Mouse (Mus musculus): Measurements from ENCODE around the gene Lingo2. TPM values are rescaled to one million over a fixed set of nuclear protein-coding genes. Genes with fewer than 3 reads are reported as not detected.

Gene Lingo2
- polyA plus RNA-seq, 1 experiment from 2014 or later: 0.34 TPM

DNA sequence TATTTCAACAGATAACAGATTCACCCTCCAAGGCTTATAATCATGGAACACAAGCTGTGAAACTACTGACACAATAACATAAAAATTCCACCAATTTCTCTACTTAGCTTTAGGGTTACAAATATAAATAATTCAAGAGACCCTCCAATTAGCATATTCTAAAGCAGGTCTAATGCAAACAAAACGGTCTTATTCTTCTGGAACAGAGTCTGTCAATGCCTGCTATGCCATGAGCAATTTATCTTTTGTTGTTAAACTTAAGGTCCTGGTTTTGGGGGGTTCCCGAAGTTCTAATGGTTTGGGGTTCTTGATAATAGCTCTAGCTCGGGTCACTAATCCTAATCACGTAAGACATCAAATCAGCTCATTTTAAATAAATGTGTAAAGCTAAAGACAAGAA is 988.0 kb downstream of the Lingo2 start:
- Histone ChIP-seq H3K27me3 (ENCODE audit: control insufficient read depth, insufficient read depth, low read depth, low read length) (no peaks in the 10 kb centered on the region), H3K4me1 (replicated peaks; ENCODE audit: control insufficient read depth, insufficient read depth, low read length) (no peaks in the 10 kb centered on the region), H3K36me3 (ENCODE audit: control insufficient read depth, insufficient read depth, low read length) (no peaks in the 10 kb centered on the region), H3K4me2 (ENCODE audit: low read depth, low read length) (no peak overlapping the region), H3K9ac (ENCODE audit: low read length) (no peak overlapping the region), H3K4me3 (ENCODE audit: low read length) (no peak overlapping the region), H3K27ac (ENCODE audit: low read length) (no peak overlapping the region), H3K9me3 (ENCODE audit: control insufficient read depth, low read length) (no peaks in the 10 kb centered on the region)
- 77% methylated on average over 4 of the region's 4 CpGs for WGBS
- no peak for ATAC-seq (ENCODE audit: low read depth)

DNA sequence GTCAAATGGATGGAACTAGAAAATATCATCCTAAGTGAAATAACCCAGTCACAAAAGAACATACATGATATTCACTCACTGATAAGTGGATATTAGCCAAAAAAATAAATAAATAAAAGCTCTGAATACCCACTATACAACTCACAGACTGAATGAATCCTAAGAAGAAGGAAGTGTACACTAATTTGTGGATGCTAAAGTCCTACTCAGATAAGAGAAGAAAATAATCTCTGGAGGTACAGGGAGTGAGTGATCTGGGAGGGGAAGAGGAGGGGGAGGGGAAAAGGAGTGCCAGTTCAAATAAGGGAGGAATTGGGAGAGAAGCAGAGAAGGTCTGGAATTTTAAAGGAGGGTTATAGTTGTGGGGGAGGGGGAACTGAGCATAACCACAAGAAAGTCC is 999.7 kb downstream of the Lingo2 start:
- Histone ChIP-seq H3K9me3 (ENCODE audit: control insufficient read depth, low read length) (no peaks in the 10 kb centered on the region), H3K27ac (ENCODE audit: low read length) (no peak overlapping the region), H3K36me3 (ENCODE audit: control insufficient read depth, insufficient read depth, low read length) (no peaks in the 10 kb centered on the region), H3K4me3 (ENCODE audit: low read length) (no peak overlapping the region), H3K9ac (ENCODE audit: low read length) (no peak overlapping the region), H3K4me1 (replicated peaks; ENCODE audit: control insufficient read depth, insufficient read depth, low read length) (no peaks in the 10 kb centered on the region), H3K27me3 (ENCODE audit: control insufficient read depth, insufficient read depth, low read depth, low read length) (no peaks in the 10 kb centered on the region), H3K4me2 (ENCODE audit: low read depth, low read length) (no peak overlapping the region)
- no peak for ATAC-seq (ENCODE audit: low read depth)

DNA sequence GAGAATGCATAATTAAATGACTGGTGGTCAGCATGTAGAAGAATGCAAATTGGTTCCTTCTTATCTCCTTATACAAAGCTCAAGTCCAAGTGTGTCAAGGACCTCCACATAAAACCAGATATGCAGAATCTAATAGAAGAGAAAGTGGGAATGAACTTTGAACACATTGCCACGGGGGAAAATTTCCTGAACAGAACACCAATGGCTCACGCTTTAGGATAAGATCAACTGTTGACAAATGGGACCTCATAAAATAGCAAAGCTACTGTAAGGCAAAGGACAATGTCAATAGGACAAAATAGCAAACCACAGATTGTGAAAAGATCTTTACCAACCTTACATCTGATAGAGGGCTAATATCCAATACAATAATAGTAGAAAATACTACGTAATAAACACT is 1000.3 kb downstream of the Lingo2 start:
- no peak for ATAC-seq (ENCODE audit: low read depth)
- Histone ChIP-seq H3K27ac (ENCODE audit: low read length) (no peak overlapping the region), H3K4me1 (replicated peaks; ENCODE audit: control insufficient read depth, insufficient read depth, low read length) (no peaks in the 10 kb centered on the region), H3K4me2 (ENCODE audit: low read depth, low read length) (no peak overlapping the region), H3K27me3 (ENCODE audit: control insufficient read depth, insufficient read depth, low read depth, low read length) (no peaks in the 10 kb centered on the region), H3K36me3 (ENCODE audit: control insufficient read depth, insufficient read depth, low read length) (no peaks in the 10 kb centered on the region), H3K4me3 (ENCODE audit: low read length) (no peak overlapping the region), H3K9ac (ENCODE audit: low read length) (no peak overlapping the region), H3K9me3 (ENCODE audit: control insufficient read depth, low read length) (no peaks in the 10 kb centered on the region)
- 77% methylated on average over 3 of the region's 3 CpGs for WGBS

DNA sequence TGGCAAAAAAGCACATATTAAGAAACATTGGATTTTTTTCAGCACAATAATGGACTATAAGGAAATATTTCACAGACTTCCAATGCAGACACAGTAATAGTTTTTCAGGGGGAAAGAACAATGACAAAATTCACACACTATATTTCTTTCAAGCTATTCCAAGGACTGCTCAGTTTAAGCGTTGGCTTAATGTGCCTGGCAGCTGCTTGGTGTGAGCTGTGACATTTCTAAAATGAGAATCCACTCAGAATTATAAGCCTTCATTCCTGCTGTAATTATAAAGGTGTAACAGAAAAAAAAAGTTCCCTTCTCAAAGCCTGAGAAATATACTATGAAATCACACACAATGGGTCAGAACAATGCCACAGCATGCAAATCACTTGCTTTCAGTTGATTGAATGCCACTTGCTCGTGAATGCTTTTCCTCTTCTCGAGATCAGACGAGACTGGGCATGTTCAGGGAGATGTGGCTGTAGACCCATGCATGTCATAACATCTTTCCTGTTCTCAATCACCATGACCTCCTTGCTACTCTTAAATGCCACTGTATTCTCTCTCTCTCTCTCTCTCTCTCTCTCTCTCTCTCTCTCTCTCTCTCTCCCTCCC is 1017.4 kb downstream of the Lingo2 start:
- Histone ChIP-seq H3K4me1 (replicated peaks; ENCODE audit: control insufficient read depth, insufficient read depth, low read length) (no peaks in the 10 kb centered on the region), H3K4me3 (ENCODE audit: low read length) (no peak overlapping the region), H3K9me3 (ENCODE audit: control insufficient read depth, low read length) (no peaks in the 10 kb centered on the region), H3K27me3 (ENCODE audit: control insufficient read depth, insufficient read depth, low read depth, low read length) (no peaks in the 10 kb centered on the region), H3K4me2 (ENCODE audit: low read depth, low read length) (no peak overlapping the region), H3K36me3 (ENCODE audit: control insufficient read depth, insufficient read depth, low read length) (no peaks in the 10 kb centered on the region), H3K9ac (ENCODE audit: low read length) (no peak overlapping the region), H3K27ac (ENCODE audit: low read length) (no peak overlapping the region)
- ATAC-seq (ENCODE audit: low read depth): no peak
- 73% methylated on average over 4 of the region's 4 CpGs for WGBS

DNA sequence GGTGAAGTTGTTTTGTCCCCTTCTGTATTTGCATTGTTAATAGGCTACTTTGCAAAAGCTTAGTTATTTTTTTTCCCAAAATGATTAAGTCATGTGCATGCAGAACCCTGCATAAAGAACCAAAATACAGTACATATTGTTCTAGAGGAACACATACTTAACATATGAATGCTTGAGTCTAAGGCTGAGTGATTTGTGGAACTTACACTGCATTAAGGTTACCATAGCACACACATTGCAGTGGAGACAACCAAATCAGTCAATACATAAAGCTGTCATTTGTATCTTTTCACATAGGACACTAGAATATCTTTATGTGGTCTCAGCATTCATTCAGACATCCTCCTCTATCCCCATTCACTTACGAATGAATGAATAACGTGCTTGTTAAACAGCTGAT is 1023.8 kb downstream of the Lingo2 start:
- Histone ChIP-seq H3K4me2 (ENCODE audit: low read depth, low read length) (no peak overlapping the region), H3K9ac (ENCODE audit: low read length) (no peak overlapping the region), H3K4me1 (replicated peaks; ENCODE audit: control insufficient read depth, insufficient read depth, low read length) (no peaks in the 10 kb centered on the region), H3K27me3 (ENCODE audit: control insufficient read depth, insufficient read depth, low read depth, low read length) (no peaks in the 10 kb centered on the region), H3K4me3 (ENCODE audit: low read length) (no peak overlapping the region), H3K9me3 (ENCODE audit: control insufficient read depth, low read length) (no peaks in the 10 kb centered on the region), H3K27ac (ENCODE audit: low read length) (no peak overlapping the region), H3K36me3 (ENCODE audit: control insufficient read depth, insufficient read depth, low read length) (no peaks in the 10 kb centered on the region)
- ATAC-seq (ENCODE audit: low read depth): no peak
- WGBS: 76% methylated on average over 2 of the region's 2 CpGs

DNA sequence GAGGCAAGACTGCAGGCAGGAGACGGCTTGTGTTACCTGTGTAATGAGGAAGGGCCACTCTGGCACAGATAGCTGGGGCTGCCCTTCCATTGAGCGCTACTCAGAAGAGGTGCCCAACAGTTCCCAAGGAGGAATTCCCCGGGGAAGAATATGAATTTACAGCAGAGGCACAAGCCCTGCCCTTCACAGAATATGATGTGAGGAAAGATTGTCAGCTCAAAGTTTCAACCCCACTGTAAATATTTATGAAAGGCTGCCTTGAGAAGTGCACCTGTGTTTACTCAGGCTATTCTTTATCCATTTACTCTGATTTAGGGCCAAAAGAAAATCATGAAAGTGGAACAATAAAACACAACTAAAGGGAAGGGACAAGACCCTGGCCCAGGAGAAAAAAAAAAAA is 1034.1 kb downstream of the Lingo2 start:
- H3K27ac ChIP-seq (ENCODE audit: low read length): no peak overlapping the region
- no peaks in the 10 kb centered on the region for H3K27me3 ChIP-seq (ENCODE audit: control insufficient read depth, insufficient read depth, low read depth, low read length)
- no peaks in the 10 kb centered on the region for H3K36me3 ChIP-seq (ENCODE audit: control insufficient read depth, insufficient read depth, low read length)
- H3K4me2 ChIP-seq (ENCODE audit: low read depth, low read length): no peak overlapping the region
- H3K9ac ChIP-seq (ENCODE audit: low read length): no peak overlapping the region
- WGBS: 50% methylated on average over 3 of the region's 3 CpGs
- ATAC-seq (ENCODE audit: low read depth): 0 out of 2 replicates have a peak, but pooled peaks have one; percentile 26
- no peaks in the 10 kb centered on the region for H3K4me1 ChIP-seq (replicated peaks; ENCODE audit: control insufficient read depth, insufficient read depth, low read length)
- no peak overlapping the region for H3K4me3 ChIP-seq (ENCODE audit: low read length)
- H3K9me3 ChIP-seq (ENCODE audit: control insufficient read depth, low read length): no peaks in the 10 kb centered on the region

DNA sequence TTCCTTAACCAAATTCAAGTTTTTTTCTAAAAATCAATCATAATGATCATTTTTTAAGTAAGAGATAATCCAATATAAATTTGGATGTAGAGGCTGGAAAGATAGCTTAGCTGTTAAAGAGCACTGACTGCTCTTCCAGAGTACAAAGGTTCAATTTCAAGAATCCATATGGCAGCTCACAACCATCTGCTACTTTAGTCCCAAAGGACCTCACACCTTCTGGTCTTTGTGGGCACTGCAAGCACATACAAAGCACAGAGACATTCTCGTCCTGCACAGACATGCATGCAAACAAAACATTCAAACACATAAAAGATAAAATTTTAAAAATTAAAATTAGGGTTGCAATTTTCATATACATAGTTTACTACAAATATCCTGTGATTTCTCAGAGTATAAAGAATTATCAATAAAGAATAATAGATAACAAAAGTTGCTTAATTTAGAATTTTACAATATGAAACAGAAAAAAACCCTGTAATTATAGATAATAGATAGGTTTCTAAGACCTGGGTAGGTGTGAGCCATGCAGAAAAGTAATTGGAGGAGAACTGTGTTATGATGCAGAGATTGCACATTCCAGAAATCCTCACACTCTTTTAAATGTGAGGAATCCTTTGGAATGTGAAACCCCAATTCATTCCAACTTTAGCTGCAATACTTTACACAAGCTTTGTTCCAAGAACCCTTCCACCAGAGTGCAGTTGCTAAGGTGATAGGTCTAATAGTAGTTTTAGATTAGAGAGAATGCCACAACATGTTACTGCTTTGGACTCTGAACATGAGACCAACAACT is 1053.6 kb downstream of the Lingo2 start:
- ATAC-seq (ENCODE audit: low read depth): no peak
- Histone ChIP-seq H3K9me3 (ENCODE audit: control insufficient read depth, low read length) (no peaks in the 10 kb centered on the region), H3K4me3 (ENCODE audit: low read length) (no peak overlapping the region), H3K9ac (ENCODE audit: low read length) (no peak overlapping the region), H3K27me3 (ENCODE audit: control insufficient read depth, insufficient read depth, low read depth, low read length) (no peaks in the 10 kb centered on the region), H3K4me1 (replicated peaks; ENCODE audit: control insufficient read depth, insufficient read depth, low read length) (no peaks in the 10 kb centered on the region), H3K36me3 (ENCODE audit: control insufficient read depth, insufficient read depth, low read length) (no peaks in the 10 kb centered on the region), H3K4me2 (ENCODE audit: low read depth, low read length) (no peak overlapping the region), H3K27ac (ENCODE audit: low read length) (no peak overlapping the region)
- 67% methylated on average over 1 of the region's 1 CpGs for WGBS

DNA sequence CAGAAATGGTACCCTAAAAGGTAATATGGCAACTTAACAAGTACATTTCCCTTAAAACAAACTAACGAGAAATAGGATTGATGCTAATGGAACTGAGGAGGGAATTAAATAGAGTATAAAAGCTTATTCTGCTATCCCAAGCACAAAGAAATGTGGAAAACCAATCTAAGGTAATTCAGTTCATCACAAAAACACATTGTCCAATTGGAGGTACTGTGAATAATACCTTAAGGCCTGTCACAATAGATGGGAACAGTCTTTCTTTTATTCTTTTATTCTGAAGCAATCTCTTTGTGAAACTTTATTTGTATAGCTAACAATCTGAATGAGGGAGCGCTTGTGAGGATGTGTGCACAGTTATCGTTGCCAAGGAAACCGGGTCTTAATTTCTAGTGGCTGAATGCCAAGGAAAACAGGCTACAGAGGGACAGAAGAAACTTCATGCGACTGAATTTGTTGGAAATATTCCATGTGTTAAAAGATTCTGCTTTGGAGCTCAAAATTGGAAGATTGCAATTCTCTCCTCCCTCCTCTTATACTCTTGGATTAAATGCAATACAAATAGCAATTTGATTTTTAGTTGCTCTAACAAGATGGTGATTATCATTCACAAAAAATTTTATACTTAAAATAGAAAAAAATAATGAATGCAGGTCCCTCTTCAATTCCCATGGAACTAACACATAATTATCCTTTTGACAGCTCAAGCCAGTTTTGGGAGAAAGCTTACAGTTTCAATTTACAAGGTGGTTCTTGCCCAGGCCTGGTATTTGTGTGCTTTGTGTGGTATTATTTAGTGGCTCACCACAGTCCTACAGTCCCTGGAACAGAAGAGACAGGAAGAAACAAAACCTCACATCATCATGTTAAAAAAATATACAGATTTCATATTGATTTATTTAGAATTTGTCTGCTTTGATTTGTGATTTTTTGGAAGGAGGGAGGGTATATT is 1065.7 kb downstream of the Lingo2 start:
- ATAC-seq (ENCODE audit: low read depth): peak; percentile 82
- no peak overlapping the region; the same call in 1 of the 2 replicates for H3K27ac ChIP-seq (ENCODE audit: low read length)
- no peak overlapping the region for H3K4me3 ChIP-seq (ENCODE audit: low read length)
- no peaks in the 10 kb centered on the region for H3K27me3 ChIP-seq (ENCODE audit: control insufficient read depth, insufficient read depth, low read depth, low read length)
- no peak overlapping the region for H3K4me2 ChIP-seq (ENCODE audit: low read depth, low read length)
- 22% methylated on average over 5 of the region's 5 CpGs for WGBS
- no peaks in the 10 kb centered on the region for H3K4me1 ChIP-seq (replicated peaks; ENCODE audit: control insufficient read depth, insufficient read depth, low read length)
- no peak overlapping the region for H3K9ac ChIP-seq (ENCODE audit: low read length)
- no peaks in the 10 kb centered on the region for H3K9me3 ChIP-seq (ENCODE audit: control insufficient read depth, low read length)
- no peaks in the 10 kb centered on the region for H3K36me3 ChIP-seq (ENCODE audit: control insufficient read depth, insufficient read depth, low read length)

DNA sequence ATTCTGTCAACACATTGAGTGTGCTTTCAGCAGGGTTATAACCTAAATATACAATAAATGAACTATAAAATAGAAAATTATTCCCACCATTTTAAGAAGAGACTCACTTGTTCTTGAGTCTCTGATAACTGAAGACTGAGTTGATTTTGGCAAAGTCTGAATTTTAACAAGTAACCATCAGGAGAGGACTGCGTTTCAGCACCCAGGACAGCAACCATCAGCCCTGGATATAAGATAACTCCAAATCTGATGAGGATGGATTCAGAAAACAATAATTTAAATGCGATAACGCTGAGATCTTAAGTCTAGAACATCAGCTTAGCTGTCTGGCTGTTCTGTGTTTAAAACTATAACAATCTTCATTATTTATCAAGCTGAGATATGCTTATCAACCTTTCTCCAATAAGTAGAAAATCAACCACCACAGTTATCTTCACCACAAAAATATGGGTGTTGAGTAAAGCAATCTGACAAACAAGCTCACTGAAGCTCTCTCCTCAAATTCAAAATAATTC is 1066.5 kb downstream of the Lingo2 start:
- ATAC-seq (ENCODE audit: low read depth): no peak
- Histone ChIP-seq H3K9ac (ENCODE audit: low read length) (no peak overlapping the region), H3K36me3 (ENCODE audit: control insufficient read depth, insufficient read depth, low read length) (no peaks in the 10 kb centered on the region), H3K27me3 (ENCODE audit: control insufficient read depth, insufficient read depth, low read depth, low read length) (no peaks in the 10 kb centered on the region), H3K4me1 (replicated peaks; ENCODE audit: control insufficient read depth, insufficient read depth, low read length) (no peaks in the 10 kb centered on the region), H3K4me2 (ENCODE audit: low read depth, low read length) (no peak overlapping the region), H3K27ac (ENCODE audit: low read length) (no peak overlapping the region), H3K9me3 (ENCODE audit: control insufficient read depth, low read length) (no peaks in the 10 kb centered on the region), H3K4me3 (ENCODE audit: low read length) (no peak overlapping the region)
- 48% methylated on average over 3 of the region's 3 CpGs for WGBS
